Mouse (Mus musculus) cortical plate, adult 2 months (tissue): ENCODE data around the gene Eif3i.

Experiments used
- CTCF ChIP-seq: fragments of 200-500 bp; IDR thresholded peaks from 2 replicates; pipeline ENCODE4 v1.5.1; 2011; ENCODE audit warnings: mild to moderate bottlenecking, control low read depth, low read length; ENCODE audit not compliant: insufficient read depth; ENCODE audit errors: extremely low read depth
- POLR2A ChIP-seq: fragments of 200-500 bp; IDR thresholded peaks from 2 replicates; pipeline ENCODE4 v1.6.1; 2011; ENCODE audit warnings: mild to moderate bottlenecking, low read length, control low read depth; ENCODE audit not compliant: insufficient read depth; ENCODE audit errors: extremely low read depth

GRCm38 (mm10) chr4:129618031-129618430 is 17.6 kb upstream of the Eif3i start:
- TF ChIP-seq CTCF = no peak
- TF ChIP-seq POLR2A = no peak
